Mouse (Mus musculus): ENCODE results near the gene Fam129c. TPM values are rescaled to one million over a fixed set of nuclear protein-coding genes. Genes with fewer than 3 reads are reported as not detected.

The Fam129c gene
- polyA plus RNA-seq, 1 experiment from 2014 or later = 8.4 TPM

DNA sequence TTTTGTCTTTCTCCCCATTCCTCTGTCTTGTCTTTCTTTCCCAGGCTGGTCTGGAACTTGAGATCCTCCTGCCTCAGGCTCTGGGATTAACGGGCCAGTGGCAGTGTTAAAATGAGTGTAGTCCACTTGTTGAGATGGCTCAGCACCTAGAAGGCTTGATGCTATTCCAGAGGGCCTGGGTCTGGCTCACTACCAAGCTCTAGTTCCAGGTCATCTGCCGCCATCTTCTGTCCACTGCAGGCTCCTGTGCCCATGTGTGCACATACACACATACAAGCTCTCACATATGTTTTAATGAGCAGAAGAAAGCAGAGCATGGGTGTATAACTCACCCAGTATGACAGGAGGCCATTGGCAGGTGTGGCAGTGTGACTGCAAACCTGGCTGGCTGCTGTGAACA lies 25.4 kb upstream of the Fam129c start:
- Histone ChIP-seq H3K36me3 (ENCODE audit: control insufficient read depth, insufficient read depth) (no peaks in the 10 kb centered on the region), H3K4me3 (replicated peaks; ENCODE audit: low read length) (no peak overlapping the region), H3K27me3 (replicated peaks; ENCODE audit: control insufficient read depth, insufficient read depth, low read length) (no peaks in the 10 kb centered on the region), H3K4me2 (ENCODE audit: low read length) (peak overlapping the region; percentile 53; the same call in 1 of the 2 replicates), H3K9me3 (ENCODE audit: control insufficient read depth, low read length) (no peaks in the 10 kb centered on the region), H3K27ac (ENCODE audit: low read length) (peak overlapping the region; percentile 72), H3K9ac (replicated peaks; ENCODE audit: low read depth, low read length) (no peak overlapping the region), H3K4me1 (replicated peaks; ENCODE audit: control insufficient read depth, insufficient read depth, low read length) (peaks cover 32% of the 10 kb centered on the region)
- no peak for ATAC-seq
- WGBS = 73% methylated on average over 2 of the region's 2 CpGs

DNA sequence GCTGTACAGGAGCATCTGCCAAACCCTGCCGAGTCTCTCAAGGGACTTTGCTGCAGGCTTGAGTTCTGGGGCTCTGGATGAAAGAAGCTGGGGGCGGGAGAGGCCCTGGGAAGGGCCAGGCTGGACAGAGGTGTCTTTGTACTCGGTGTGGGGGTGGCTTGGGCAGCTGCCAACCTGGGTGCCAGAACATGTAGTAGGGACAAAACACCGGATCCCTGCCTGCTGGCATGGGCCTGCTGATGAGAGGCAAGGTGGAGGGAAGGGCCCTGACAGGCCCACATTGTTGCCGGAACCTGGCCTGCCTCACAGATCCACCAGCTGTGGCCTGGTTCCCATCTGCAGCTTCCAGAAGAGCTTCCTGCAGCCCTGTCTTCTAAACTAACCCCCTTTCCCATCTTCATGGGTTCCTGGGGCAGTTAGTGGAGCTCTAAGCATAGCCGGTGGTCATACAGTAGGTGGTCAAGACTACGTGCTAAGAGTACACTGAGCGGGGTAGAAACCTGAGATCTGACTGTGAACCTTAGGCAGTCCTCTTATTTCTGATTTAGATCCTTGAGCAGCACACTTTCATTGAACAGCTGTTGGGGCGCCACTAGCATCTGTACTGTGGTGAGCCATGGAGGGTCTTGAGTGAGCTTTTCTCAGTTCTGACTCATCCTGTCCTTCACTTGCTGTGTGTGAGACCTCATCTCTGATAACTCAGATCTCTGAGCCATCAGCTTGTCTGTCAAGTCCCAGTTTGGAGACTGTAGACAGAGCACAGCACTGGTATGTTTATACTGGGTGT lies 24.4 kb upstream of the Fam129c start:
- Histone ChIP-seq H3K9ac (replicated peaks; ENCODE audit: low read depth, low read length) (peak overlapping the region; percentile 18; the same call in 1 of the 2 replicates), H3K4me1 (replicated peaks; ENCODE audit: control insufficient read depth, insufficient read depth, low read length) (peaks cover 32% of the 10 kb centered on the region), H3K27me3 (replicated peaks; ENCODE audit: control insufficient read depth, insufficient read depth, low read length) (no peaks in the 10 kb centered on the region), H3K9me3 (ENCODE audit: control insufficient read depth, low read length) (no peaks in the 10 kb centered on the region), H3K4me2 (ENCODE audit: low read length) (peak overlapping the region; percentile 53), H3K4me3 (replicated peaks; ENCODE audit: low read length) (peak overlapping the region; percentile 14), H3K27ac (ENCODE audit: low read length) (peak overlapping the region; percentile 72), H3K36me3 (ENCODE audit: control insufficient read depth, insufficient read depth) (no peaks in the 10 kb centered on the region)
- ATAC-seq = peak; percentile 1; the same call in 1 of the 2 replicates
- 37% methylated on average over 9 of the region's 9 CpGs for WGBS

DNA sequence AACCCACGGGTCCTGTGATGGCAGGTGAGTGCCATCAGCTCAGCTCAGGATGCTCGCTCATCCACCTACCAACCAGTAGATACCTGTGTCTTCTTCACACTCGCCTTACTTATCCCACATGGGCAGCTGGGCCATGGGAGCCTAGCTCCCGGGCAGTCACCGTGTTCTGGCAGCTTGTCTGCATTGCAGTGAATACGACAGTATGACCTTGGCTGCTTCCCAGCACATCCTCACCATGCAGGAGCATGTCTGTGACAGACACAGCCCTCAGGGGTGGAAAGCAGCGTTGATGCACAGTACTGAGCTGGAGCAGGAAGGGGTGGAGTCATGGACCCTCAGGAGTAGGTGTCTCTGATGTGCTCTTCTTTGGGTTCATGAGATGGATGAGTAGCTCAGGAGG lies 23.0 kb upstream of the Fam129c start:
- 62% methylated on average over 7 of the region's 7 CpGs for WGBS

DNA sequence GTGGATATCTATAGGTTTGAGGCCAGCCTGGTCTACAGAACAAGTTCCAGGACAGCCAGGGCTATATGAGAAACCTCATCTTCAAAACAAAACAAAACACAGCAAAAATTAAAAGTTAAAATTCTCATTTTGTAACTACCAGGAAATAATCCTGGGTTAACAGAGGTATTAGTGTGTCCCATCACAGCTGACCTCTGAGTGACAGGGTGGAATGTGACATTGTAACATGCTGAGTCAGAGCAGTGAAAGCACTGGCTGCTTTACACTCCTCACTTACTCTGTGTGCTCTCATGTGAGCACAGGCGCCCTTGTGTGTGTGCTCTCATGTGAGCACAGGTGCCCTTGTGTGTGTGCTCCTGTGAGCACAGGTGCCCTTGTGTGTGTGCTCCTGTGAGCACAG lies 22.4 kb upstream of the Fam129c start:
- Histone ChIP-seq H3K9ac (replicated peaks; ENCODE audit: low read depth, low read length) (no peak overlapping the region), H3K4me3 (replicated peaks; ENCODE audit: low read length) (no peak overlapping the region), H3K36me3 (ENCODE audit: control insufficient read depth, insufficient read depth) (no peaks in the 10 kb centered on the region), H3K9me3 (ENCODE audit: control insufficient read depth, low read length) (no peaks in the 10 kb centered on the region), H3K27me3 (replicated peaks; ENCODE audit: control insufficient read depth, insufficient read depth, low read length) (no peaks in the 10 kb centered on the region), H3K27ac (ENCODE audit: low read length) (no peak overlapping the region), H3K4me1 (replicated peaks; ENCODE audit: control insufficient read depth, insufficient read depth, low read length) (peaks cover 31% of the 10 kb centered on the region), H3K4me2 (ENCODE audit: low read length) (no peak overlapping the region)
- no peak for ATAC-seq
- 74% methylated on average over 1 of the region's 1 CpGs for WGBS

More for the DNA sequence above, 23.0 kb upstream of the Fam129c start:
- H3K4me2 ChIP-seq (ENCODE audit: low read length) = no peak overlapping the region
- no peaks in the 10 kb centered on the region for H3K9me3 ChIP-seq (ENCODE audit: control insufficient read depth, low read length)
- H3K36me3 ChIP-seq (ENCODE audit: control insufficient read depth, insufficient read depth) = no peaks in the 10 kb centered on the region
- H3K9ac ChIP-seq (replicated peaks; ENCODE audit: low read depth, low read length) = no peak overlapping the region
- peaks cover 26% of the 10 kb centered on the region for H3K4me1 ChIP-seq (replicated peaks; ENCODE audit: control insufficient read depth, insufficient read depth, low read length)
- no peak overlapping the region for H3K4me3 ChIP-seq (replicated peaks; ENCODE audit: low read length)
- no peak for ATAC-seq
- H3K27ac ChIP-seq (ENCODE audit: low read length) = no peak overlapping the region
- H3K27me3 ChIP-seq (replicated peaks; ENCODE audit: control insufficient read depth, insufficient read depth, low read length) = no peaks in the 10 kb centered on the region

DNA sequence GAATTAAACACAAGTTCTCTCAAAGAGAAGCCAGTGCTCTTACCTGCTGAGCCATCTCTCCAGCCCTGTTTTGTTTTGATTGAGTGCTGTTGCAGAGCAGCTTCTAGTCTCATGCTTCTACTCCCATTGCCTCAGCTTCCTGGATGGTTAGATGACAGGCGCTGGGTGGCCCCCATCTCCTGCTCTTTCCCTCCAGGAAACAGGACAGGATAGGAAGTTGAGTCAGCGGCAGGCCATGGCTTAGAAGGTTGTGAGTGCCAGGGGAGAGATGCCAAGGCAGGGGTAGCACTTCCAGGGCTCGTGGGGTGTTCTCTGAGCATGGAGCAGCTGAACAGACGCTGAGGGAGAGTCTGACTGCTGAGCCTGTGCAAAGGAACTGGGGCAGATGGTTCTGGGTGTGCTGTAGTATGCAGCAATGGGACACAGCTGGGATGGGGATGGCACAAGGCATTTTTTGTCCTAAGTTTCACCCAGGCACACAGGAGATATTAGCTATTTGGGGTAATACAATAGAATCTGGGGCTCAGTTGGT lies 19.5 kb upstream of the Fam129c start:
- no peak overlapping the region for H3K9ac ChIP-seq (replicated peaks; ENCODE audit: low read depth, low read length)

DNA sequence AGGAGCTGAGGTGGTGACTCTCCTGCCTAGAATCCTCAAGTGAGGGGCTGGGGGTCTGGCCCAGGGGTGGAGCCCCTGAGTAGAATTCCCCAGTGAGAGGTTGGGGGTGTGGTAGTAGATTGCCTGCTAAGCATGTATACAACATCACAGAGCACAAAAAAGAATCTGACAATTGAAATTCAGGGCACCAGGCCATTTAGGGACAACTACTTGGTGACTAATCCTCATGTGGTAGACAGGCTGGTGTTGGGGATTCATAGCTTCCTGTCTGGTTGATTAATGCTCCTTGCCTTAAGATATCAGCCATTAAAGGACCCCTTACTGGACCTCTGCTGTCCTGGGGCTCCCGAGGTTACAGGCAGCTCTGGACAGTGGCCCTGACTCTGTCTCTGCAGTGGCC lies 18.4 kb upstream of the Fam129c start:
- H3K36me3 ChIP-seq (ENCODE audit: control insufficient read depth, insufficient read depth) = no peaks in the 10 kb centered on the region
- no peak overlapping the region for H3K4me3 ChIP-seq (replicated peaks; ENCODE audit: low read length)
- no peak overlapping the region for H3K4me2 ChIP-seq (ENCODE audit: low read length)
- no peak overlapping the region for H3K27ac ChIP-seq (ENCODE audit: low read length)
- WGBS = 65% methylated on average over 1 of the region's 1 CpGs
- no peak overlapping the region for H3K9ac ChIP-seq (replicated peaks; ENCODE audit: low read depth, low read length)
- H3K9me3 ChIP-seq (ENCODE audit: control insufficient read depth, low read length) = no peaks in the 10 kb centered on the region
- no peaks in the 10 kb centered on the region for H3K27me3 ChIP-seq (replicated peaks; ENCODE audit: control insufficient read depth, insufficient read depth, low read length)
- no peak for ATAC-seq
- peaks cover 12% of the 10 kb centered on the region; the same call in 1 of the 2 replicates for H3K4me1 ChIP-seq (replicated peaks; ENCODE audit: control insufficient read depth, insufficient read depth, low read length)

More for the DNA sequence above, 19.5 kb upstream of the Fam129c start:
- Histone ChIP-seq H3K36me3 (ENCODE audit: control insufficient read depth, insufficient read depth) (no peaks in the 10 kb centered on the region), H3K9me3 (ENCODE audit: control insufficient read depth, low read length) (no peaks in the 10 kb centered on the region), H3K4me1 (replicated peaks; ENCODE audit: control insufficient read depth, insufficient read depth, low read length) (peaks cover 15% of the 10 kb centered on the region), H3K4me3 (replicated peaks; ENCODE audit: low read length) (no peak overlapping the region), H3K27ac (ENCODE audit: low read length) (no peak overlapping the region), H3K4me2 (ENCODE audit: low read length) (no peak overlapping the region), H3K27me3 (replicated peaks; ENCODE audit: control insufficient read depth, insufficient read depth, low read length) (no peaks in the 10 kb centered on the region)
- WGBS = 71% methylated on average over 4 of the region's 4 CpGs
- no peak for ATAC-seq

DNA sequence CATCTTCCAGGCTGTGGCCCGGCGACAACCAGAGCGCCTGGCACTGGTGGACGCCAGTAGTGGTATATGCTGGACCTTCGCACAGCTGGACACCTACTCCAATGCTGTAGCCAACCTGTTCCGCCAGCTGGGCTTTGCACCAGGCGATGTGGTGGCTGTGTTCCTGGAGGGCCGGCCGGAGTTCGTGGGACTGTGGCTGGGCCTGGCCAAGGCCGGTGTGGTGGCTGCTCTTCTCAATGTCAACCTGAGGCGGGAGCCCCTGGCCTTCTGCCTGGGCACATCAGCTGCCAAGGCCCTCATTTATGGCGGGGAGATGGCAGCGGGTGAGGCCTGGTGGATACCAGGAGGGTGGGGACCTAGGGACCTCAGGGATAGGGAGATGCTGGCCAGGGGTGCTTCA lies 18.0 kb upstream of the Fam129c start:
- H3K4me1 ChIP-seq (replicated peaks; ENCODE audit: control insufficient read depth, insufficient read depth, low read length) = peaks cover 11% of the 10 kb centered on the region; the same call in 1 of the 2 replicates
- no peak overlapping the region for H3K4me2 ChIP-seq (ENCODE audit: low read length)
- H3K36me3 ChIP-seq (ENCODE audit: control insufficient read depth, insufficient read depth) = peaks cover 2% of the 10 kb centered on the region
- no peaks in the 10 kb centered on the region for H3K9me3 ChIP-seq (ENCODE audit: control insufficient read depth, low read length)
- 74% methylated on average over 14 of the region's 14 CpGs for WGBS
- no peak overlapping the region for H3K4me3 ChIP-seq (replicated peaks; ENCODE audit: low read length)
- no peaks in the 10 kb centered on the region for H3K27me3 ChIP-seq (replicated peaks; ENCODE audit: control insufficient read depth, insufficient read depth, low read length)
- ATAC-seq = no peak
- no peak overlapping the region for H3K27ac ChIP-seq (ENCODE audit: low read length)
- H3K9ac ChIP-seq (replicated peaks; ENCODE audit: low read depth, low read length) = no peak overlapping the region

DNA sequence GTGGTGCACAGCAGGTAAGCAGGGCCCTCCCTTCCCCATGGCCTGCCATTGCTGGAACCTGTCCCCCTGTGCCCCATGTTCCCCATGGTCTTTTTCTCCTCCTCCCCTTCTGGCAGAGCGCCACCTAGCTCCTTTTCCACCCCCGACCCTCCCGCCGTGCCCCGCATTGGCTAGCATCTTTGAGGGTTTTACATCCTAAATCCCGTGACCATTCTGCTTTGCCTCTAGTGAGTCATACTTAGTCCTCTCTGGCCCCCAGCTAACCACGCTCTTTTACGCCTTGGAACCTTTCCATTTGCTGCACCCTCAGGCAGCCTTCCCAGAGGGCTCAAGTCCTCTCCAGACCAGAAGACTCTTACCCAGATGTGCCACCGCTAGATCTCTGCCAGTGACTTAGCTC lies 17.2 kb upstream of the Fam129c start:
- Histone ChIP-seq H3K4me1 (replicated peaks; ENCODE audit: control insufficient read depth, insufficient read depth, low read length) (peaks cover 10% of the 10 kb centered on the region; the same call in 1 of the 2 replicates), H3K4me3 (replicated peaks; ENCODE audit: low read length) (no peak overlapping the region), H3K9me3 (ENCODE audit: control insufficient read depth, low read length) (no peaks in the 10 kb centered on the region), H3K27ac (ENCODE audit: low read length) (no peak overlapping the region), H3K27me3 (replicated peaks; ENCODE audit: control insufficient read depth, insufficient read depth, low read length) (no peaks in the 10 kb centered on the region), H3K36me3 (ENCODE audit: control insufficient read depth, insufficient read depth) (peaks cover 5% of the 10 kb centered on the region), H3K4me2 (ENCODE audit: low read length) (no peak overlapping the region), H3K9ac (replicated peaks; ENCODE audit: low read depth, low read length) (no peak overlapping the region)
- 21% methylated on average over 9 of the region's 9 CpGs for WGBS
- ATAC-seq = peak; percentile 18; the same call in 1 of the 2 replicates

DNA sequence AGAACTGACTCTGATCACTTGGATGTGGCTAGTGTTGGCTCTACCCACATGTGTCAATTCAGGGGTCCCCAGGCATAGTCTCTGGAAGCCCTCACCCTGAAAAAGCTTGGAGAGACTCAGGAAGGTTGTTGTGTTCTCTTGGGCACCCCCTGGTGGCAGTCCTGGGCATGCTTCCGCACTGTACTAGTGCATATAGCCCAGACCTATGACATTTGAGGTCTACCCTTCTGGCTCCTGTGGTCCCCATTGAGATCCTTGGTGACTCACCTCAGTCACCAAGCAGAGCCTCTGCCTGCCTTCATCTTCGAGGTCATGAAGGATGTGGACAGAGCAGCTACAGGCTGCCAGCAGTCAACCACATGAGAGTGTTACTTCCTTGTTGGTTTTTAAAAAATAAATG lies 10.6 kb upstream of the Fam129c start:
- Histone ChIP-seq H3K4me1 (replicated peaks; ENCODE audit: control insufficient read depth, insufficient read depth, low read length) (peaks cover 9% of the 10 kb centered on the region), H3K36me3 (ENCODE audit: control insufficient read depth, insufficient read depth) (peaks cover 7% of the 10 kb centered on the region), H3K27ac (ENCODE audit: low read length) (no peak overlapping the region), H3K9me3 (ENCODE audit: control insufficient read depth, low read length) (no peaks in the 10 kb centered on the region), H3K9ac (replicated peaks; ENCODE audit: low read depth, low read length) (no peak overlapping the region), H3K4me2 (ENCODE audit: low read length) (no peak overlapping the region), H3K4me3 (replicated peaks; ENCODE audit: low read length) (no peak overlapping the region), H3K27me3 (replicated peaks; ENCODE audit: control insufficient read depth, insufficient read depth, low read length) (no peaks in the 10 kb centered on the region)
- peak; percentile 31; the same call in 1 of the 2 replicates for ATAC-seq
- 70% methylated on average over 2 of the region's 2 CpGs for WGBS
